Mouse (Mus musculus): ENCODE data around the gene Pdgfra.

Pdgfra gene

DNA sequence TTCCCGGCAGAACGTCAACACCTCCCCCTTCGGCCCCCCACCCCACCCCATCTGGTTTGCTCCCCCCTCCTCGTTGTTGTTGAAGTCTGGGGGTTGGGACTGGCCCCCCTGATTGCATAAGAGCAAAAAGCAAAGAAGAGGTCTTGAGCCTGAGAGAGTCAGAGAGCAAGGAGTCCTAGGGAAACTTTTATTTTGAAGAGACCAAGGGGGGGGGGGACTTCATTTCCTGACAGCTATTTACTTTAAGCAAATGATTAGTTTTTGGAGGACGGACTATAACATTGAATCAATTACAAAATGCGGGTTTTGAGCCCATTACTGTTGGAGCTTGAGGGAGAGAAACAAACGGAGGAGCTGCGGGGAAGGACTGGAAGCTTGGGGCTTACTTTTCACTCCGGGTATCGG is at the start of gene Pdgfra:
Pdgfra (plus strand) TSS at position 272 of the 405 bp plus-strand sequence.
- no peak for DNase-seq (ENCODE audit: low read depth, low spot score)

- DNase-seq (ENCODE audit: low read depth, low spot score): no peak
These were observed 45.6 kb upstream of the Pdgfra start for GRCm38 (mm10) chr5:75106511-75106910.

DNA sequence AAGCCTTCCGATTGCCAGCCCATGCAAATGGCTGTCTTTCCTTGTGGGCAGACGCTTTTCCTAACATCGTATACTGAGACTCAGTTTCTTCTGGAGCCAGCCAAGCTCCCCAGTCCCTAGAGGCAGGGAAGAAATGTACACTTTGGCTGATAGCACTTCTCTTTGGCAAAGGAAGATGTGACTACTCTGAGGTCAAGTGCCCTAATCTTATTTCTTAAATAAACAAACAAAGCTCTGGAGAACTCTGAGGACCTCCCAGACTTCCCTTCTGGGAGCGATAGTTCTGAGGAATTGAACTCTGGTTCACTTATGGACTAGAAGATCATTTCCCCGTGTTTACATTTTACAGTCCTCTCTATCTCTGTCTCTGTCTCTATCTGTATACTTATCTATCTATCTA is 42.7 kb upstream of the Pdgfra start:
- DNase-seq (ENCODE audit: low read depth, low spot score): no peak

GRCm38 (mm10) chr5:75111781-75112180 is 40.3 kb upstream of the Pdgfra start:
- no peak for DNase-seq (ENCODE audit: low read depth, low spot score)

DNA sequence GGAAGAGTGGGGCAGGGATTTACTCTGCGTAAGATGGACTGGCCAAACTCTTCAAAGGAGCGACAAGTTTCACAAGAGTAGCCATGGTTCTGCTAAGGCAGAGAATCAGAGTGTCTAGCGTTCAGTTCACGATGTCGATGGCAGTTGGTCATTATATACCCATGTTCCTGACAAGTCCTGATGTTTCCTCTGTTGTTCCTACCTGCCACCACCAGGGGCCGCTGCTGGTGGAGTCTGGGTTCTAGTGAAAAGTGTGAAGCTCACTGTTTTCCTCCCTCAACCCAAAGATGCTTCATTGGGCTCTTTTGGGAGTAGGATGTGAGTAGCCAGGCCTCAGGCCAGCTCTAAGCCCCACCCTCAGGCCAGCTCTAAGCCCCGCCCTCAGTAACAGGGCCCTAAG is 33.3 kb upstream of the Pdgfra start:
- DNase-seq (ENCODE audit: low read depth, low spot score): no peak

GRCm38 (mm10) chr5:75121646-75122045 is 30.4 kb upstream of the Pdgfra start:
- no peak for DNase-seq (ENCODE audit: low read depth, low spot score)

DNA sequence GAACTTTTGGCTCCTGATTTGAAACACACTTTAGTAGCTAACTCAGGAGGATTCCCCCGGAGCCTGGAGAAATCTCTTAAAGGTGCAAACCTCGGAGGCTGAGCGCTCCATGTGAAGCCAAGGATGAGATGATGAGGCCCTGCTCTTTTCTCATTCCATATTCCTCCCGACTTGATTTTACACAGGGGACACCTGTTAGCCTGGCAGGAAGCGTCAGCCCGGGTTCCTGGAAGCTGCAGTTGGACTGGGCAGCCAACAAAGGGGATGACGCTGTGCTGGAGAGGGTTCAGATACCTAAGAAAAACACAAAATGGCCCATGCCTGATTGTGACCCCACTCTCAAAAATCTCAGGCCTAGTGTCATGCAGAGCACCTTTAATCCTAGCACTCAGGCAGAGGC is 17.4 kb upstream of the Pdgfra start:
- DNase-seq (ENCODE audit: low read depth, low spot score): no peak

GRCm38 (mm10) chr5:75143092-75143491 is 9.0 kb upstream of the Pdgfra start:
- DNase-seq (ENCODE audit: low read depth, low spot score): no peak

DNA sequence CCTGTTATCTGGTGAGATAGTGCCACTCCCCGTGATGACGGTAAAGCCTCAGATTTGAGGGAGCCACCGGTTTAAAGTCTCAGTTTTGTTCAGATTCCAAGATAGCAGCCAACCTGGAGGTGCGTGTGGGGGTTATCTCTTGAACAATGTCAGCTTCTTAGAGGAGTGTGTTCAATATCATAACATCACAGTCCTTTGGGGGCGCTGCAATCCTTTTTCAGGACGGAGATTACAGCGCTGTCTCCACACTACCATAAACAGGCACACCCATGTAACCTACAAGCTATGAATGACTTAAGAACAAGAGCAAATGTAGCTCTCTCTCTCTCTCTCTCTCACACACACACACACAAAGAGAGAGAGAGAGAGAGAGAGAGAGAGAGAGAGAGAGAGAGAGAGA is 8.3 kb upstream of the Pdgfra start:
- DNase-seq (ENCODE audit: low read depth, low spot score): no peak

- DNase-seq (ENCODE audit: low read depth, low spot score): no peak
These were observed 6.8 kb upstream of the Pdgfra start for GRCm38 (mm10) chr5:75145341-75145740.

GRCm38 (mm10) chr5:75146469-75146868 is 5.6 kb upstream of the Pdgfra start:
- DNase-seq (ENCODE audit: low read depth, low spot score): no peak

- DNase-seq (ENCODE audit: low read depth, low spot score): no peak
These were observed 3.6 kb upstream of the Pdgfra start for GRCm38 (mm10) chr5:75148343-75149127.

GRCm38 (mm10) chr5:75149380-75149779 is 2.7 kb upstream of the Pdgfra start:
- DNase-seq (ENCODE audit: low read depth, low spot score): no peak

- no peak for DNase-seq (ENCODE audit: low read depth, low spot score)
These were observed 2.2 kb upstream of the Pdgfra start for GRCm38 (mm10) chr5:75149880-75150279.

DNA sequence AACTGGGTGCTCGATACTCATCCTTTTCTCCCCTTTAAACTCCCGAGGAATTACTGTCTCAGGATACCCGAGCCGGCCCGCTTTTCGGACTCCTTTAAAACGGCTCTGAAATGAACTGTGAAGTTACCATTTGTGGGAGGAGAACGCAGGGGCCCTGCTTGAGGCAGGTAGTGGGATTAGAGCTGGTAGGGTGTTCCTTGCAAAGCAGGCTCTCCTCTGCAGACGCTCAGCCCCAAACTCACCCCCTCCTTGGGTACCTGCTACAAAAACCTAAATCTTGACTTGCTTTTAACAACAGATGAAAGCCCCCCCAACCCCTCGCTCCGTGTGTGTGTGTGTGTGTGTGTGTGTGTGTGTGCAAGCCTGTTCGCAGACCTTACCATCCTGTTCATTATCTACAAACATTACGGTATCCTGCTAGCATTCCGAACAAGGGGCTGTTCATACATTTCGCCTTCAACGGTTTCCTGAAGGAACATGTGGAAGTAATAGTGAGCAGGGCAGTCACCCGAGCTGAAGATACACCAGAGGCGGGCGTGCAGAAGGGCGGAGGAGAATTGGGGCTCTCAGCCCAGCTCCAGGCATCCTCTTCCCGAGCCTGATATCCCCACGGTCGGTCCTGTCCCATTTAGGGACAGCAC is 1.6 kb upstream of the Pdgfra start:
- DNase-seq (ENCODE audit: low read depth, low spot score): no peak

- DNase-seq (ENCODE audit: low read depth, low spot score): no peak
These were observed 769 bp upstream of the Pdgfra start for GRCm38 (mm10) chr5:75151146-75151900.

GRCm38 (mm10) chr5:75152791-75153625 is 916 bp downstream of the Pdgfra start:
- DNase-seq (ENCODE audit: low read depth, low spot score): no peak

GRCm38 (mm10) chr5:75153626-75153960 is 1.5 kb downstream of the Pdgfra start:
- no peak for DNase-seq (ENCODE audit: low read depth, low spot score)

DNA sequence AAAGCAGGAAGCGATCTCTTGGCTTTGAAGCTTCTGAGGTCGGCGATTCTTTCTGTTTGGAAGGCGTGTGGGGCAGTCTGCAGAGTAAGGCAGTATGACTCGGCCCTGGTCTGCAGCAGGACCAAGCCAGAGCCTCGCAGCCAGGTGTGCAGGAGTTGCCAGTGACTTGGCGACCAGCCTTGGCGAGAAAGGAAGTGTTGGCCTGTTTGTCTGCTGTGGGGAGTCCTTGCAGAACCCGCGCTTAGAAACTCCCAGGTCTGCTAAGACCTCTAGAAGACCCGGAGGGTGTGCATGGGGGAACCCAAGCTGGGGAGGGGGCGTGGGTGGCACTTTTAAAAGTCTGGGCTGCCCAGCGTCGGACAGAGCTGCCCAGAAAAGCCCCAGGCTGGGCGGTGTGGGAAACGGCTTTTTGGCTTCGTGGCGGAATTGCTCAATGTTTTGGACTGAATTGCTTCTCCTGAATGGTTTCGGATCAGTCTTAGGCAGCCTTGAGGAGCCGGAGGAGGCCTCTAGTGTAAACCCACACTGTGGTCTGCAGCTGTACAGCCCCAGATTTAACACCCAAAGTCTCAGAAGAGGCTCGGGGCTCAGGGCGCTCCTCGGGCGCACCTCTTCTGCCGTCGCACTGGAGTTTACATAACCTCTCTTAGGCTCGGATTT is 2.0 kb downstream of the Pdgfra start:
- DNase-seq (ENCODE audit: low read depth, low spot score): no peak

DNA sequence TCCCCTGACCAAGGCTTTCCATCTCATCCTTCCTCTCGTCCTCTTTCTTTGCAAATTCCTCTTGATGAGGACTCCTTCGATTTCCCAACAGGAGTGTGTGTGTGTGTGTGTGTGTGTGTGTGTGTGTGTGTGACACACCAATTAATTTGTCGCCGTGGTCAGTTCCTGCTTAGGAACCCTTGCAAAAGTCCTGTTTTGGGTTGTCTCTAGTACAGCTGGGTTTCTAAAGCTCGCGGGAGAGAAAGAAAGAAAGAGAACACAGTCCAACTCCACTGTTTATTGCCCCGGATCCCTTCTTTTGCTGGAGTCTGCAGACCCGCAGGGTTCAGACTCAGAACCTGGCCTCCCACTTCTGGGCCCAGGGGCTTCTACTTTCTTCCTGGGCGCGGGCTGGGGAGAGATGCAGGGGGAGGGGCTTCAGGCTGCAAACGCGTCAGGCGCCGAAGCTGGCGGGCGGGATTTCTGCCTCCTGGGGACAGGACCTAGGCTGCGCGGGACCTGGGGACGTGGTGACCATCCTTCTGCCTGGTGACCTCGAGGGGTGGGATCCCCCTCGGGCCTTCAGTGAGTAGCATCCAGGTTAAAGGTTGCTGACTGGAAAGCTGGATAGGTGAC is 2.6 kb downstream of the Pdgfra start:
- no peak for DNase-seq (ENCODE audit: low read depth, low spot score)

- no peak for DNase-seq (ENCODE audit: low read depth, low spot score)
These were observed 3.2 kb downstream of the Pdgfra start for GRCm38 (mm10) chr5:75155281-75155680.

Measured in brain, embryonic 18.5 days (tissue).